Mouse (Mus musculus): ENCODE measurements around the gene Celf5. TPM values are rescaled to one million over a fixed set of nuclear protein-coding genes. Genes with fewer than 3 reads are reported as not detected.

The Celf5 gene
- total and polyA plus RNA-seq, 2 experiments from 2014 or later: 0.07 TPM; not detected in 1

GRCm38 (mm10) chr10:81501863-81502262, 19.4 kb upstream of the Celf5 start:
- H3K4me3 ChIP-seq (ENCODE audit: low read depth, low read length): no peak overlapping the region
- H3K27ac ChIP-seq (ENCODE audit: low read depth): no peak overlapping the region
- no peaks in the 10 kb centered on the region for H3K9me3 ChIP-seq (replicated peaks; ENCODE audit: control insufficient read depth, low read length)
- ATAC-seq (ENCODE audit: insufficient read depth, low read depth): no peak
- H3K27me3 ChIP-seq (ENCODE audit: control insufficient read depth, insufficient read depth, low read length): peaks cover 13% of the 10 kb centered on the region; the same call in 1 of the 2 replicates
- no peak overlapping the region for H3K9ac ChIP-seq (replicated peaks; ENCODE audit: low read depth, low read length)
- no peaks in the 10 kb centered on the region for H3K36me3 ChIP-seq (replicated peaks; ENCODE audit: control insufficient read depth, insufficient read depth, low read length)
- 80% methylated on average over 5 of the region's 5 CpGs for WGBS
- TF ChIP-seq EP300 (IDR thresholded peaks at IDR 0.05; ENCODE audit: low read depth) (no peak), CTCF (IDR thresholded peaks at IDR 0.05; ENCODE audit: low read depth) (no peak)
- no peaks in the 10 kb centered on the region for H3K4me1 ChIP-seq (ENCODE audit: control insufficient read depth, insufficient read depth)
- no peak for DNase-seq (ENCODE audit: low spot score)
- H3K4me2 ChIP-seq (ENCODE audit: low read depth, low read length): no peak overlapping the region

GRCm38 (mm10) chr10:81500032-81500431, 17.5 kb upstream of the Celf5 start, which contains the start of gene S1pr4:
Gene S1pr4 (minus strand): TSS chr10:81500132.
- no peak for ATAC-seq (ENCODE audit: insufficient read depth, low read depth)
- peak within 1 kb of the TSS; percentile 25; the same call in 1 of the 2 replicates for H3K4me2 ChIP-seq (ENCODE audit: low read depth, low read length)
- 85% methylated on average over 3 of the region's 3 CpGs for WGBS
- DNase-seq (ENCODE audit: low spot score): no peak
- no peak within 1 kb of the TSS for H3K4me3 ChIP-seq (ENCODE audit: low read depth, low read length)
- no peaks in the 10 kb centered on the region for H3K36me3 ChIP-seq (replicated peaks; ENCODE audit: control insufficient read depth, insufficient read depth, low read length)
- no peak within 1 kb of the TSS; the same call in 1 of the 2 replicates for H3K27ac ChIP-seq (ENCODE audit: low read depth)
- H3K4me1 ChIP-seq (ENCODE audit: control insufficient read depth, insufficient read depth): peaks cover 8% of the 10 kb centered on the region
- H3K27me3 ChIP-seq (ENCODE audit: control insufficient read depth, insufficient read depth, low read length): peaks cover 13% of the 10 kb centered on the region; the same call in 1 of the 2 replicates
- no peak for TF ChIP-seq EP300 (IDR thresholded peaks at IDR 0.05; ENCODE audit: low read depth)
- TF ChIP-seq CTCF (IDR thresholded peaks at IDR 0.05; ENCODE audit: low read depth): no peak
- no peaks in the 10 kb centered on the region for H3K9me3 ChIP-seq (replicated peaks; ENCODE audit: control insufficient read depth, low read length)
- H3K9ac ChIP-seq (replicated peaks; ENCODE audit: low read depth, low read length): no peak within 1 kb of the TSS

- Histone ChIP-seq H3K4me2 (ENCODE audit: low read depth, low read length) (peak overlapping the region; percentile 25; the same call in 1 of the 2 replicates), H3K4me3 (ENCODE audit: low read depth, low read length) (no peak overlapping the region), H3K9me3 (replicated peaks; ENCODE audit: control insufficient read depth, low read length) (no peaks in the 10 kb centered on the region), H3K4me1 (ENCODE audit: control insufficient read depth, insufficient read depth) (peaks cover 13% of the 10 kb centered on the region), H3K36me3 (replicated peaks; ENCODE audit: control insufficient read depth, insufficient read depth, low read length) (no peaks in the 10 kb centered on the region), H3K27ac (ENCODE audit: low read depth) (no peak overlapping the region; the same call in 1 of the 2 replicates), H3K9ac (replicated peaks; ENCODE audit: low read depth, low read length) (no peak overlapping the region), H3K27me3 (ENCODE audit: control insufficient read depth, insufficient read depth, low read length) (peaks cover 13% of the 10 kb centered on the region; the same call in 1 of the 2 replicates)
- no peak for DNase-seq (ENCODE audit: low spot score)
- 58% methylated on average over 23 of the region's 23 CpGs for WGBS
- ATAC-seq (ENCODE audit: insufficient read depth, low read depth): no peak
- TF ChIP-seq CTCF (IDR thresholded peaks at IDR 0.05; ENCODE audit: low read depth) (no peak), EP300 (IDR thresholded peaks at IDR 0.05; ENCODE audit: low read depth) (no peak)
Observed at GRCm38 (mm10) chr10:81499250-81499901, 16.9 kb upstream of the Celf5 start.

- no peak for ATAC-seq (ENCODE audit: insufficient read depth, low read depth)
- H3K4me3 ChIP-seq (ENCODE audit: low read depth, low read length): no peak overlapping the region
- H3K27ac ChIP-seq (ENCODE audit: low read depth): no peak overlapping the region; the same call in 1 of the 2 replicates
Observed at GRCm38 (mm10) chr10:81498316-81499249, 16.1 kb upstream of the Celf5 start.

More at GRCm38 (mm10) chr10:81498316-81499249, 16.1 kb upstream of the Celf5 start:
- DNase-seq (ENCODE audit: low spot score): no peak
- Histone ChIP-seq H3K36me3 (replicated peaks; ENCODE audit: control insufficient read depth, insufficient read depth, low read length) (no peaks in the 10 kb centered on the region), H3K9ac (replicated peaks; ENCODE audit: low read depth, low read length) (no peak overlapping the region), H3K27me3 (ENCODE audit: control insufficient read depth, insufficient read depth, low read length) (0 out of 2 replicates have a peak, but pooled peaks cover 8% of the 10 kb centered on the region), H3K9me3 (replicated peaks; ENCODE audit: control insufficient read depth, low read length) (no peaks in the 10 kb centered on the region), H3K4me1 (ENCODE audit: control insufficient read depth, insufficient read depth) (peaks cover 13% of the 10 kb centered on the region), H3K4me2 (ENCODE audit: low read depth, low read length) (no peak overlapping the region; the same call in 1 of the 2 replicates)
- TF ChIP-seq CTCF (IDR thresholded peaks at IDR 0.05; ENCODE audit: low read depth) (no peak), EP300 (IDR thresholded peaks at IDR 0.05; ENCODE audit: low read depth) (no peak)
- 80% methylated on average over 38 of the region's 38 CpGs for WGBS
